ENCODE assay signal across 8 mouse cellular contexts in genomic region chr4:155694482-155695401, GRCm38 (mm10). TPM values are rescaled to one million over a fixed set of nuclear protein-coding genes. Genes with fewer than 3 reads are reported as not detected.
A peak's percentile ranks its signal among the peaks of the same experiment; 100 is the strongest.
DNase-seq lines count a peak whose midpoint lies in the region; ATAC-seq lines count a peak whose summit lies in the region.

No protein-coding gene starts in this region.

- peak; percentile 62 for DNase-seq in gastrocnemius, postnatal 10 days
- DNase-seq in intestine, embryonic 14.5 days (ENCODE audit: low spot score): peak; percentile 80
- DNase-seq in left cerebral cortex, postnatal 25 days (ENCODE audit: low spot score in 2 of 2): peak; percentile 88 to 89
- peak; percentile 86 to 90 for DNase-seq in right cerebral cortex, postnatal 10 days (ENCODE audit: low spot score in 2 of 2)
- peak; percentile 56 for DNase-seq in urinary bladder, postnatal 25 days (ENCODE audit: low spot score)

- no peaks in the 10 kb centered on the region for H3K36me3 ChIP-seq in intestine, embryonic 14.5 days (ENCODE audit: control insufficient read depth, insufficient read depth, low read length)

- H3K4me1 ChIP-seq in intestine, embryonic 14.5 days (replicated peaks; ENCODE audit: control insufficient read depth, insufficient read depth, low read length): peaks cover 15% of the 10 kb centered on the region

- intact Hi-C loops in left cerebral cortex, postnatal 25 days (cut with DNase I): loop anchor here (1.0 to 5.0 kb wide), 3 partner anchors 25 to 212 kb away; partner anchors contain the start of genes Cdk11b and Mib2

- peak overlapping the region; percentile 57 for H3K27ac ChIP-seq in intestine, embryonic 14.5 days (ENCODE audit: low read depth)

- H3K4me3 ChIP-seq in intestine, embryonic 14.5 days (ENCODE audit: low read depth, low read length): peak overlapping the region; percentile 67

- H3K9ac ChIP-seq in intestine, embryonic 14.5 days (ENCODE audit: low read length): peak overlapping the region; percentile 69

- H3K4me2 ChIP-seq in intestine, embryonic 14.5 days (ENCODE audit: low read length): peak overlapping the region; percentile 93

- ATAC-seq in activated CD4-positive, CD25-positive, alpha-beta regulatory T cell, adult 4 months: peak; percentile 91
- ATAC-seq in common myeloid progenitor, adult 5-6 weeks (replicated peaks; ENCODE audit: low read depth, poor library complexity, severe bottlenecking): peak; percentile 59
- ATAC-seq in intestine, embryonic 14.5 days (replicated peaks; ENCODE audit: low FRiP score, low TSS enrichment, low read depth): peak; percentile 72
- ATAC-seq in megakaryocyte-erythroid progenitor cell, adult 5-6 weeks (replicated peaks; ENCODE audit: low FRiP score, low TSS enrichment, poor library complexity, severe bottlenecking): peak; percentile 12; the same call in 1 of the 2 replicates

- WGBS in intestine, embryonic 14.5 days: 2% methylated on average over 80 of the region's 92 CpGs

- H3K9me3 ChIP-seq in intestine, embryonic 14.5 days (ENCODE audit: control insufficient read depth, low read length): no peaks in the 10 kb centered on the region

- 0 out of 2 replicates have a peak, but pooled peaks cover 2% of the 10 kb centered on the region for H3K27me3 ChIP-seq in intestine, embryonic 14.5 days (replicated peaks; ENCODE audit: control insufficient read depth, insufficient read depth, low read length)

RNA-seq across cellular contexts. Expression of gene Fndc10, which starts 0.6 kb away (rescaled TPM):
- 1 to 10 TPM; 1.2 to 1.9 TPM for polyA plus RNA-seq in activated CD4-positive, CD25-positive, alpha-beta regulatory T cell, adult 4 months (2017; shearing (Covaris generic))
- total RNA-seq in common myeloid progenitor, adult 5-6 weeks (2017): 2.9 and 3.2 TPM in 2 replicates
- 1 to 10 TPM; 5.8 to 7.9 TPM for total RNA-seq in gastrocnemius, postnatal 10 days (2021)
- polyA plus RNA-seq in intestine, embryonic 14.5 days (2014; fragmentation: Nextera tagmentation; extraction: Ambion mirVana): 2.0 and 3.1 TPM in 2 replicates
- 10 to 100 TPM; 26.5 to 29.2 TPM for total RNA-seq in left cerebral cortex, postnatal 25 days (2021)
- total RNA-seq in megakaryocyte-erythroid progenitor cell, adult 5-6 weeks (2014; fragmentation: Nextera tagmentation): 1.1 and 2.8 TPM in 2 replicates
- 0.33 and 0.88 TPM in 2 replicates for total RNA-seq in megakaryocyte-erythroid progenitor cell, adult 5-6 weeks (2017)

RNA-seq across cellular contexts. Expression of gene Ssu72, which starts 9.9 kb away (rescaled TPM):
- polyA plus RNA-seq in activated CD4-positive, CD25-positive, alpha-beta regulatory T cell, adult 4 months (2017; shearing (Covaris generic)): 100 to 1,000 TPM; 158 to 181 TPM
- 73.2 and 108 TPM in 2 replicates for total RNA-seq in common myeloid progenitor, adult 5-6 weeks (2017)
- total RNA-seq in gastrocnemius, postnatal 10 days (2021): 10 to 100 TPM; 50.8 to 51.4 TPM
- 149 and 151 TPM in 2 replicates for polyA plus RNA-seq in intestine, embryonic 14.5 days (2014; fragmentation: Nextera tagmentation; extraction: Ambion mirVana)
- 10 to 100 TPM; 93.3 to 98.2 TPM for total RNA-seq in left cerebral cortex, postnatal 25 days (2021)
- 83.5 and 90.2 TPM in 2 replicates for total RNA-seq in megakaryocyte-erythroid progenitor cell, adult 5-6 weeks (2014; fragmentation: Nextera tagmentation)
- 75.3 and 94.1 TPM in 2 replicates for total RNA-seq in megakaryocyte-erythroid progenitor cell, adult 5-6 weeks (2017)

RNA-seq across cellular contexts. Expression of gene Mib2, which starts 25.7 kb away (rescaled TPM):
- polyA plus RNA-seq in activated CD4-positive, CD25-positive, alpha-beta regulatory T cell, adult 4 months (2017; shearing (Covaris generic)): 1 to 10 TPM; 2.2 to 6.4 TPM
- total RNA-seq in common myeloid progenitor, adult 5-6 weeks (2017): 18.9 and 21.1 TPM in 2 replicates
- total RNA-seq in gastrocnemius, postnatal 10 days (2021): 10 to 100 TPM; 13.2 to 16.8 TPM
- polyA plus RNA-seq in intestine, embryonic 14.5 days (2014; fragmentation: Nextera tagmentation; extraction: Ambion mirVana): 17.4 and 19.7 TPM in 2 replicates
- total RNA-seq in left cerebral cortex, postnatal 25 days (2021): 100 to 1,000 TPM; 112 to 113 TPM
- total RNA-seq in megakaryocyte-erythroid progenitor cell, adult 5-6 weeks (2014; fragmentation: Nextera tagmentation): 12.9 and 17.9 TPM in 2 replicates
- 11.9 and 13.3 TPM in 2 replicates for total RNA-seq in megakaryocyte-erythroid progenitor cell, adult 5-6 weeks (2017)

RNA-seq across cellular contexts. Expression of gene Tmem240, which starts 39.9 kb away (rescaled TPM):
- polyA plus RNA-seq in activated CD4-positive, CD25-positive, alpha-beta regulatory T cell, adult 4 months (2017; shearing (Covaris generic)): under 1 TPM in 1 of 2 experiments, not detected in 1; 0.22 TPM
- 0.29 TPM in 1 of 2 replicates, not detected in the other for total RNA-seq in common myeloid progenitor, adult 5-6 weeks (2017)
- 1 to 10 TPM in 1 of 2 experiments, under 1 TPM in 1; 0.49 to 1.0 TPM for total RNA-seq in gastrocnemius, postnatal 10 days (2021)
- 0.55 and 0.60 TPM in 2 replicates for polyA plus RNA-seq in intestine, embryonic 14.5 days (2014; fragmentation: Nextera tagmentation; extraction: Ambion mirVana)
- 10 to 100 TPM; 58.0 to 61.9 TPM for total RNA-seq in left cerebral cortex, postnatal 25 days (2021)
- 0.17 and 0.20 TPM in 2 replicates for total RNA-seq in megakaryocyte-erythroid progenitor cell, adult 5-6 weeks (2014; fragmentation: Nextera tagmentation)
- under 0.01 and 0.65 TPM in 2 replicates for total RNA-seq in megakaryocyte-erythroid progenitor cell, adult 5-6 weeks (2017)

RNA-seq across cellular contexts. Expression of gene Mmp23, which starts 41.6 kb away (rescaled TPM):
- not detected for polyA plus RNA-seq in activated CD4-positive, CD25-positive, alpha-beta regulatory T cell, adult 4 months (2017; shearing (Covaris generic))
- total RNA-seq in common myeloid progenitor, adult 5-6 weeks (2017): 0.91 TPM in 1 of 2 replicates, not detected in the other
- 10 to 100 TPM; 18.3 to 22.2 TPM for total RNA-seq in gastrocnemius, postnatal 10 days (2021)
- polyA plus RNA-seq in intestine, embryonic 14.5 days (2014; fragmentation: Nextera tagmentation; extraction: Ambion mirVana): 30.3 and 31.1 TPM in 2 replicates
- total RNA-seq in left cerebral cortex, postnatal 25 days (2021): 1 to 10 TPM; 2.5 to 2.9 TPM
- total RNA-seq in megakaryocyte-erythroid progenitor cell, adult 5-6 weeks (2014; fragmentation: Nextera tagmentation): not detected in 2 replicates
- not detected in 2 replicates for total RNA-seq in megakaryocyte-erythroid progenitor cell, adult 5-6 weeks (2017)

Comparison
In these comparisons a context has a peak if more than half of its experiments do, and no peak if none do; other contexts are left out.
1. Peak in every context shown above with its lines: DNase-seq, ATAC-seq, H3K4me3 ChIP-seq and H3K27ac ChIP-seq.
2. ATAC-seq: peak in every context shown above with its lines; median percentile 91 in activated CD4-positive, CD25-positive, alpha-beta regulatory T cell, adult 4 months; 72 in intestine, embryonic 14.5 days; 59 in common myeloid progenitor, adult 5-6 weeks; 12 in megakaryocyte-erythroid progenitor cell, adult 5-6 weeks.